Mouse (Mus musculus): ENCODE data around the gene Btnl6.
"Not testable (repeated sequence)": the region's sequence is repeated elsewhere in the genome, so short reads cannot be mapped to it uniquely, and the experiment has no call there.

Gene Btnl6

GRCm38 (mm10) chr17:34496539-34496938 lies 20.6 kb downstream of the Btnl6 start:
- no peak for DNase-seq

DNA sequence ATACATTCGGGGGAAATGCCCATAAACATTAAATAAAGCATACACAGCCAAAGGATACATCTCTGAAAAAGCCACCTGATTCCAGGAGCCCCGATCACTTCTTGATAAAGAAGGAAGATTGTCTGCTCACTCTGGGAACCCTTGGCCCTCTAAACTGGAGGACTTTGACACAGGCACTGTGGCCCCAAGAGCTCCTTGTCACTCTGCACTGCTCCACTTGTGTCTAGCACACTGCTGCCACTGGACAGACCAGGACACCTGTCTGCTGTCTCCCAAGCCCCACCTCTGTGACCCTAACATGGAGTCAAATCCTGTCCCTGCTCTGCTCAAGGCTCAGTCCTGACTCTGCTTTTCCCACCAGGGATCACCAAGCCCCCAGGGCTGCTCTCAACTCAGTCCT lies 22.0 kb downstream of the Btnl6 start:
- DNase-seq, result not testable (repeated sequence)

DNA sequence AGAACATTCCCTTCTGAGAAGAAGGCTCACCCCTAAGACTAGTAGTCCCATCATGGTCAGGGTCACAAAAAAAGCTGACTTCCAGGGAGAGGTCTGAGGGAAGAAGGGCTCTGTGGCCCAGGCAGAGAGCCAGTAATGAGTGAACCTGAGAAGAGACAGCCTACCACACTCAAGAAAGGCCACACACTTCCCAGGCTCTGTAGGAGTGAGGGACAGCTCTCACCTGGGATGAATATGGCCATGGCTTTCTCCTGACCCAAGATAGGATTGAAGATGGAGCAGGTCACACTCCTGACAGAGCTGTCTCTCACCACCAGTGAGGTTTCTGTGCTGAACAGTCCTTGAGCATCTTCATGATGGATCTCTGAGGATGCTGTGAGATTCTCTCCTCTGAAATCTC lies 24.4 kb downstream of the Btnl6 start:
- no peak for DNase-seq

- DNase-seq, result not testable (repeated sequence)
These were observed 39.7 kb downstream of the Btnl6 start, which contains the start of gene Btnl4 for GRCm38 (mm10) chr17:34477238-34478013. TSS of gene Btnl4 (minus strand) at chr17:34477318.

DNA sequence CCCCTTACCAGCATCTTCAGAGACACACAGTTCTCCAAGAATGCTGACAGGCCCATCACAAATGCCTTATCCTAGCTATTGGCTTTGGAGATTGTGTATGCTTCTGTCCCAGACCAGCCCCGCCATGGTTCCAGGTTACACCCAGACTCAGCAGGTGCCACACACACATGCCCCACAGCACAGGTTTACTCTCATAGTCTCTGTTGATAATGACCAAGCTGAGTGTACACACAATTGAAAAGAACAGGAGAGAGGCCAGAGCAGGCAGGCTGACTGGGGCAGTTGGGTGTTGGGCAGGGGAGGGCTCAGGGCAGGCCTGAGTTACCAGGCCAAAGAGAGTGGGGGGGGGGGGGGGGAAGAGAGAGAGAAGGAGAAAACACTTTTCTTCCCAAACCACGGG lies 40.7 kb downstream of the Btnl6 start:
- no peak for DNase-seq

DNA sequence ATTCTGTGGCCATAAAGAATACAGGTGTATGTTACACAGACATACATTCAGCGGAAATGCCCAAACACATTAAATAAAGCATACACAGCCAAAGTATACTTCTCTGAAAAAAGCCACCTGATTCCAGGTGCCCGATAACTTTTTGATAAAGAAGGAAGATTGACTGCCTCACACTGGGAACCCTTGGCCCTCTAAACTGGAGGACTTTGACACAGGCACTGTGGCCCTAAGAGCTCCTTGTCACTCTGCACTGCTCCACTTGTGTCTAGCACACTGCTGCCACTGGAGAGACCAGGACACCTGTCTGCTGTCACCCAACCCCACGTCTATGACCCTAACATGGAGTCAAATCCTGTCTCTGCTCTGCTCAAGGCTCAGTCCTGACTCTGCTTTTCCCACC lies 42.1 kb downstream of the Btnl6 start:
- DNase-seq, result no peak

DNA sequence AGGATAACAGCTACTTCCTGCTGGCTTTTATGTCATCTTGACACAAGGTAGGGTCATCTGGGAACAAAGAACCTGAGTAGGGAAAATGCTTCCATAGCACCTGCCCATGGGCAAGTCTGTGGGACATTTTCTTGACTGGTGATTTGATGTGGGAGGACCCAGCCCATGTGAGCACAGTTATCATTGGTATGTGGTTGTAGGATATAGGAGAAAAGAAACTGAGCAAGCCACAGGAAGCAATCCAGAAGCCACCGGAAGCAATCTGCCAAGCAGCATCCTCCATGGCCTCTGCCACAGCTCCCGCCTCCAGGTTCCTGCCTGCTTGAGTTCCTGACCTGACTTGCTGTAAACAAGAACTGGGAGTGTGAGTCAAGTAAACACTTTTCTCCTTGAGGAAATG lies 46.7 kb downstream of the Btnl6 start:
- no peak for DNase-seq

- not testable (repeated sequence) for DNase-seq
These were observed 51.2 kb downstream of the Btnl6 start for GRCm38 (mm10) chr17:34465906-34466305.

- DNase-seq, result no peak
These were observed 57.9 kb downstream of the Btnl6 start for GRCm38 (mm10) chr17:34459255-34459654.

Data from cerebellum, adult 11 months (tissue).